Mouse (Mus musculus): ENCODE measurements at regions not wholly inside any gene's neighbourhood (a gene's known extent, or its start where the extent isn't known, plus 50 kb on each side); places are given as distances from the start of the nearest gene placed in this dataset.

DNA sequence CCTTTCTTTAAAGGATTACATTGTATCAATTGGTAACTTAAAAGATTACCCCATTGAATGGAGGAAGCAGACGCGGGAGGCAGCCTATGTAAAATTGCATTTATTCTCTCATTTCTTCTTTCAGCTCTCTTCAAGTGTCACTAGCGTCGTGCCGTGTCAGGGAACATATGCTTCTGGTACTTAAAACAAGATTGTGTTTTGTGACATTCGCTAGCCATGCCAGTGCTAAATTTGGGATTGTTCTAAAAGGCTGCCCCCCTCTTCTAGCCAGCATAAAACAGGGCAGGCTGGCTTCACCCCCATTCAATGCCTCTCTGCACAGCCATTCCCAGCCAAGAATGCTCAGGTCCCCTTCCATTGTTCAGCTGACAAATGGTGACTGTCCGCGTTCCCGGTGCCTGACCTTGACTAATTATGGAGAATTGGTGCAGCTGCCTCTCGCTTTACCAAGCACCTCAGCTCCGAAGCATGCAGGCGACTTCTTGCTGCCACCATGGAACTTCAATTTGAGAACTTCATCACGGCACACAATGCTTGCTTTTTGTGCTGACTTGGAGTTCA is 316.8 kb upstream of the Adamts16 start:
- DNase-seq (ENCODE audit: extremely low spot score in 1 of 2, low spot score in 1 of 2), result no peak

DNA sequence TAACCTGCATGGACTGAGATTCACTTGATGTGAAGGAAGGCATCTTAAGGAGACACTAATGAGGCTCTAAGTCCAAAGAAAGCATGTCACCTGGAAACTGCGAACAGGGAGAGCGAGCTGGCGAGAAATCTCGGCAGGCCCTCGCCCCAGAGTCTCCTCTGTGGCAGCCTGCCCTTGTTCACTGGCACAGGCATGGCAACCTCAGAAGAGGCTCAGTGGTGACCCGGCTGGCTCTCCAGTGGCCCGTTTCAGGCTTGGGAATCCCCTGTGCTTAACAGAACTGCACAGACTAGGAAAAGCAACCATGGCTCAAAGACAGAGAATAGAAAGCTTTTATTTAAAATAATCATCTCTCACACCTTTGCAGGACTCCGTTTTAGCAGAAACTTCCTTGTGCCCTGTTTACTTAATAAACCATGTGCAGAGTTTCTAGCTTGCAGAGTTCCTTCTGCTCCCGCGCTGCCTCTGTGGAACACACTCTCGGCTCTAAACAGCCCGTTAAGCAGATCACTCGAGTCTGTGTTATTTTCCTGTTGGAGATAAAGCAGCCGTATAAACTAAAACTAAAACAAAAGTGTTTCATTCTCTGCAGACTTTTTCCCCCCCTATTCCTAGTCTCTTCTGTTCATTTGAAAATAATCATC is 316.2 kb upstream of the Adamts16 start:
- no peak for DNase-seq (ENCODE audit: extremely low spot score in 1 of 2, low spot score in 1 of 2)

DNA sequence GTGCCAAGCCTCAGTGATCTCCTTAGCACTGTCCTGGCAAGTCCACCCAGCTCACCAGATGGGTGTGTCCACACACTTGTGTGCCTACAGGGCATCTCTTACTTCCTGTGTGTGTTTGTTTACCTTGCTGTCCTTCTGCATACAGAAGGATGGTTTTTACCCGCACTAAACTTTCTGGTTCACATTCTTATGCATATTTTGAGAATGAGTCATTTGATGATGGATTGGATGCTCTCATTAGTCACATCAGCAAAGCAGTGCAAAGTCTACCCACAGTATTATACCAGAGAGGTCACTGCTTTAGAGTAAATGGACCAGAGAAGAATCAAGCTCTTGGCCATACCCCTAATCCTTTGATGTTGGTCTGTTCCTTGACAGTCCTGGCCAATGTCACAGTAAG is 308.5 kb upstream of the Adamts16 start:
- no peak for DNase-seq (ENCODE audit: extremely low spot score in 1 of 2, low spot score in 1 of 2)

DNA sequence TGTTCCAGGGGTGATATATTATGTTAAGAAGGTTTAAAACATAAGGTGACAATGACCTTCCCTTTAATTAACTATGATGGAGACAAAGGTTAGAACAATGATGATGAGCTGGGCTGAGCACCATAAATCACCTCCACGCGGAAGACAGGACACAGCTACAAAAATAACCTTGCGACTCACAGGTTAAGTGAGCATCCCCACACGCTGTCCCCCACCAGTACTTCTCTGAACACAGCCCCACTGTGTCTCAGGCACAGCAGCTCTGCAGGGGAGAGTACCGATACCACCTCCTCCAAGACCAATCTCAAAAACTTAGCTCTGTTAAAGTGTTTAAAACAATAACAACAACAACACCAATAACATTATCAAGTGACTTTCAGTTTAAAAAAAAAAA is 307.7 kb upstream of the Adamts16 start:
- DNase-seq (ENCODE audit: extremely low spot score in 1 of 2, low spot score in 1 of 2), result no peak

DNA sequence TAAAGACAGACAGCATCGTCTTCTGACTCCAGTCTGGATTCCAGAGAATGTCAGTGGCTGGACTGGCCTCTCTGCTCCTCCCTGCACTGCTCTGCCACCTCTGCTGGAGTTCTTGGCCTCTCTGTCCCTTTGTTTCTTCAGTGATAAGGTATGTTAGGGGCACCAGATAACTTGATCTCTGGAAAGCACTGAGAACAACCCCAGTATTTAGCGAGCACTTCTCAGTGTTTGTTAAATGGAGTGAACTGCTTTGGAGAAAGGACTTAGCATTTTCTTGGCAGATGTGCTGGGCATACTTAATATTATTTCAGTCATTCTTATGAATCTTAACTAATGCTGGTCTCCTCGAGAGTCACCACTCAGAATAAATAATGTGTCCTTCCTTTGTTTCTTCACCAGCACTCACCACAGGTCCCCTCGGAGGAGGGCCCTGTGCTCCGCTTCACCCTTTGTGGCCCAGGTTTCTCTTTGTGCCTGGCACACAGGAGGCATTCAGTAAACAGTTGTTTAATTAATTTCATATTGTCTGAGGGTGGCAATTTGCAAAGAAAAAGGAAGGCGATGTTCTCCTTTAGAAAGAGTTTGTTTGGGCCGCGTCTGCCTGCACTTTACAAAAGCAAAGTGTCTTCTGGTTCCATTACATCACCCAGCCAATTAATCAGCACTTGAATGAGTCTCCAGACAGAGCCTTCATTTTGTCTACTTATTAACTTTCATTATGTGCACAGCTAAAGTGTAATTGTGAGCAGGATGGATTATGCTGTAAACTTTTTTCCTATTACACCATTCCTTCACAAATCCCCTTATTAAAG is 307.1 kb upstream of the Adamts16 start:
- DNase-seq (ENCODE audit: extremely low spot score in 1 of 2, low spot score in 1 of 2), result no peak

DNA sequence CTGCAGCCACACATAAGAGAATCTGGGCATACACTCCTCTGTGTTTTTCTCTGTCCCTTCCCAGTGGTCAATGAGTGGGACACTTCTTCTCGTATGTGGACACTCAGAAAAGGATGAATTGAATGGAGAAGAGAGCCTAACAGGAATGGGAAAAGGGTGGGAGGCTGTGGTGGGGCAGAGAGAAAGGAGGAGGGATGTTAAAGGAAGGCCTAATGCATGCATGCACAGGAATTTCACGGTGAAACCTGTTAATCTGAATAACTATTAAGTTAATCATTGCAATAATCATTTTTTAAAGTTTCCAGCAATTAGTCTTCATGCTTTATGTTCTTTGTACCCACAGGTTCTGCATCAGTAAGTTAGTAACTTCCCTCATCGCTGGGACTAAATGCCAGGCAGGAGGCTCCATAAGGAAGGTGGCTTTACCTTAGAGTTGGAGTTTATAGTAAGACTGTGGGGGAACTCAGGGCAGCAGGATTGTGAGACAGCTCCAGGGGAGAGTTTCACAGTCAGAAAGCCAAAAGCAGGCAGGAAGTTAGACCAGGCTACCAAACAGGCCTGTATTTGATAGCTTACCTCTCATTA is 305.3 kb upstream of the Adamts16 start:
- DNase-seq (ENCODE audit: extremely low spot score in 1 of 2, low spot score in 1 of 2), result no peak

DNA sequence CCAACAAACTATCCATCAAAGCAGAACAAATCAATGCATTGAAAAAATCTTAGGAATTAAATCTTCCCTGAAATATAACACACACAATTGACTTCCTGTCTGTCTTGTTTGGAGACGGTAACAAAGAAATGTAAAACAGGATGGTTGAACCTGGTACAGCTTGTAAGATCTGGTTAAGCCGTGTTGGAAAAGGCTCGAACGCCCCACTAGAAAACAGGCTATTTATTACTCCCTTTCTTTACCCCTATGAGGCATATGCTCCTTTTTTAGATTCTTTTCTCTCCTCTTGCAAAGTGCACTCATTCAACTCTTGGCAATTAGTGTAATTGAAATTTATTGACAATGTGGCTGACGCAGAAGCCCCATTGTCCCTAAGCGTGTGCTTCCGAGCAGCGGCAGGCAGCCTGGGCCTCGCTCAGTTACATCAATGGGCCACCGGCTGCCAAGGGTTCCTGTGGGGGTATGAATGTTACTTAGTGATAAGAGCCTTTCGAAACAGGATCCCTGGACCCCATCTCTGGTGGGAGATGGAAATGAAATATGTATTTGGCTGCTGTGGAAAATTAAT is 297.2 kb upstream of the Adamts16 start:
- DNase-seq (ENCODE audit: extremely low spot score in 1 of 2, low spot score in 1 of 2), result no peak

DNA sequence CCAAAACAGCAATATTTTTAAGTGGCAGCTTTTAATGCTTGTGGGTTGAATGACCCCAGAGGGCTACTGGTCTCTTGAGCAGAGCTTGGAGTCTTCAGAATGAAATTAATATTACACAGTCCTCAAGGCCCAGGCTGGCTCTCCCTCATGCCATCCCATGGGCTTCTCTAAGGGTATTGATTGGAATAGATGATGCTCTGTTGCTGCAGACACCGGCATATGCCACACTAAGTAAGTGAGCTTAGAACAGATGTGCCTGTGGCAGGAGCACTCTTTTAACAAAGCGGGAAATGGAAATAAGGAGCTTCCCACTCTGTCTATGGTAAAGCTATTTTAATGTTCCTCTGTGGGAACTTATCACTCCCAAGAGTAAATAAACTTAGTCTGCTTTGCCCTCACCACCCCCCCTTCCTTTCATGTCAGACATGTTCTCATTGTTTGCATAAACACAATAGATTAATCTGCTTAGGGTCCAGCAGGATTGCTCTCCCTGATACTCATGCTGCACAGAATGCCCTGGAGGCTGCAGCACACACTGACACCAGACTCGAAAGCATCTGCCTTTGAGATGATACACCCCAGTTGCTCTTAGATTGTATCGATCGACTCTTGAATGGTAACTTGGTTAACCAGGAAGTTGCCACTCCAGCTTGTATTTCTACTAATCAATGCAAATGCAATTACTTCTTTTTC is 294.5 kb upstream of the Adamts16 start:
- no peak for DNase-seq (ENCODE audit: extremely low spot score in 1 of 2, low spot score in 1 of 2)

DNA sequence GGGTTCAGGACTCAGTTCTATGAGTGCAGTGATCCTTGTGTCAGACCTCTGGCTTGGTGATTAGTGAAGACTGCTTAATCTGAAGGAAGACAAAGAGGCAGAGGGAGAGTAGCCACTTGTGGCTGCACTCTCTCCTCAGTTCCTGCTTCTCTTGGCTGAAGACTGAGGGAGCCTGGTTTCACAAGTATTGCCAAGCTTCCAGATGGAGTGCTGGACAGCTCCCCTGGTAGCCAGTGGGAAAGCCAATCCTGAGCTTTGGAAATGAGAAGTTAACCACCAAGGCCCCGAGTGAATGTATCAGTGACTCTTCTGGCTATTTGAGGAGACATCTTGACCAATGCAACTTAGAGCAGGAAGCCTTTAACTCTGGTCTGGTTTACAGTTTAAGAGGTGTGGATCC is 279.9 kb upstream of the Adamts16 start:
- DNase-seq (ENCODE audit: extremely low spot score in 1 of 2, low spot score in 1 of 2), result no peak

DNA sequence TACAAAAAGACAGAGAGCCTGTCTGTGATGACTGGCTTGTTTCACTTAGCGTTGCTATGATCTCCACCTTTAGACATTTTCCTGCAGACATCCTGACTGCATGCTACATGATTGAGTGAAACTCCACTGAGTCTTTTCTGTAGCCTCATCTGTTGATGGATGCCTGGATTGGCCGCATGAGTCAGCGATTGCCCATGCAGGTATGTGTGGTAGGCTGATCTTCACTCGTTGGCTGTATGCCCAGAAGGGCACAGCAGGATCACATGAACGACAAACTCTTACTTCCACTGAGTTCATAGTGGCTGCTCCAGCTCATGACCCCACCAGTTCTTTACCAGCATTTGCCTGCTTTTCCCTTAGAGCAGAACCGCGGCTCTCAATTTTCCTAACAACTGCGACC is 266.6 kb upstream of the Adamts16 start:
- no peak for DNase-seq (ENCODE audit: extremely low spot score in 1 of 2, low spot score in 1 of 2)

DNA sequence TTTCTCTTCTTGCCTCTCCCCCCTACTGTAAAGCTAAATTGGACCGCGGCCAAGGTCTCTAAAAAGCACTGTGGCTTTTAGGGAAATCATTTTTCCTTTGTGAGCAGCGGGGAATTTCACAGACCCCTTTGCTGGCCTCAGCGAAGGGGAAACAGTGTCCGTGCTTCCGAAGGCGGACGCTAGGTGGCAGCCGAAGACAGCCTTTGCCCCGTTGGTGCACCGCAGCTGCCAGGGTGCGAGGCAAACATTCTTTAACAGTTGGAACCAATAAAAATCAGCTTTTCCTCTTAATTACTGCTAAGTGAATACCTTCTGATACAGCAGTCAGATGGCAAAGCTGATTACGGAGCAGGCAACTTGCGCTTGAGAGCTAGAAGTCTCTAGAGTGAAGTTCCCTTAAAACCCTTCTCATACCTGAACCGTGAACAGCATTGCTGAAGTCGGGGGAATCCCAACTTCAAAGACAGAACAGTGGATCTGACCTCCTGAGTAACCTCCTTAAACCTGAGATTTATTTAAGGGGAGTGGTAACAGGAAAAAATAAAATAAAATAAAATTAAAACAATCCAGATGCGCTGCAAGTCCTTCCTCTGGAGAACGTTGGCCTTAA is 263.7 kb upstream of the Adamts16 start:
- peak; percentile 73 to 94 for DNase-seq (ENCODE audit: extremely low spot score in 1 of 2, low spot score in 1 of 2)

DNA sequence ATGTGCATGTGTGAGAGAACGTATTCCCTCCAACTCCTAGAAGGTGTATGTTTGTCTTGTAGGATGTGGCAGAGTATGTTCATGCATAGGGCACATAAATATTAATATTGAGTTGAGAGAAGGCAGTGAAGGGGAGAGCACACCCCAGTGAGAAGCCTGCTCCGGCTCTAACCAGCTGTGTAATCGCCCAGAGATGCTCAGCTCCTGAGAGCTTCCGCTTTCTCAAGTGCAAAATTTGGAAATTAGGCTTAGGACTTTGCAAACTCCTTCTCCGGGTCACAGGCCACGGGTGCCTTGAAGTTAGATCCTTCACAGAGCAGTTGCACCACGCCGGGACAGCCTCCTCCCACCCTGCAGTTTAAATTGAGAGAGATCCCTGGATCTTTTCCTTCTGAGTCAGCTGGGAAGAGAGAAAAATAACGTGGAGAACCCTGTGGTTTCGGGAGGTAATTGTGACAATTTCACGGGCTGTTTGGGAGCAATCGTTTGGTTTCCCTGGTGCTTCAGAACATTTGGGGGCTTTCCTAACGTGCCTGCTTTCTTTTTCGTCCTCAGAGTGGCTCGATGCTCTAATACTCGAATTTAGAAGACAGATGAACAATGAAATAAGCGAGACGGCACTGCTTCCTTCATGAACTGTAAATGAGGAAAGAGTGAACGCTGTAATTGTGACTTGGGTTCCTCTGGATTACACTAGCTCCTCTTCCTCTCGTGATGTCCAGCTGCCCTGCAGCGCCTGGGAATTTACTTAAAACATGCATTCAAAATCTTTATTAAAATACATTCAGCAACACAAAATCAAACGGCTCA is 263.0 kb upstream of the Adamts16 start:
- DNase-seq (ENCODE audit: extremely low spot score in 1 of 2, low spot score in 1 of 2), result no peak

DNA sequence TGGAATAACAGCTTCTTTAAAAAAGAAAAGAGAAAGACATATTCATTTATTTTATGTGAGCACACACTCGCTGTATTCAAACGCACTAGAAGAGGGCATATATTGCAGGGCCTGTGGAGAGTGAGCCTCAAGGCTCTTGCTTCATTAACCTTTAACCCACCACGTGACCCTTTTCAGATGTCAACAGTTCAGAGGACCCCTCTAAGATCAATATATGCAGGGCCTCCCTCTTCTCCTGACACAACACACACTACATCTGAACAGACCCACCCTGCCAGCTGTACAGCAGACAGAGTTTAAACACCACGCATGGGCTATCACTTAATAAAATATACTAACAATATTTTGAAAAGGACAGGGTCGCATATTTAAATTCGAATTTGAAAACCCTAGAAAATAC is 242.7 kb upstream of the Adamts16 start:
- no peak for DNase-seq (ENCODE audit: extremely low spot score in 1 of 2, low spot score in 1 of 2)

DNA sequence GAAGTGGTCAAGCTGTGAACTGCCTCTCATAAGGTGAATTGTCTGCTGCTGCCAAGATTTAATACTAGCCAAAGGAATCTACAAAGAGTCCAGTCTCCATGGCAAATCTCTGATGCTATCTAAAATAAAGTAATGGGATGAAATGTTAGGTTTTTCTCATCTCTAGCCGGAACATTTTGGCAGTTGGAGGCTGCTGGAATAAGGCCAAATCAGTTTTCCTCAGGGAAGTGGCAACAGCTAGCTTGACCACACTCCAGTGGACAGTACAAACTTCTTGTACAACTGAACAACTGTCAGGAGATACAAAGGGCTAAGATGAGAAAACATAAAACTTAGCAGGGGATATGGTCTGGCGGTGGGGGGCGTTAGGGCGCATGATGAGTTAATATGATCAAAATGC is 234.3 kb upstream of the Adamts16 start:
- no peak for DNase-seq (ENCODE audit: extremely low spot score in 1 of 2, low spot score in 1 of 2)

DNA sequence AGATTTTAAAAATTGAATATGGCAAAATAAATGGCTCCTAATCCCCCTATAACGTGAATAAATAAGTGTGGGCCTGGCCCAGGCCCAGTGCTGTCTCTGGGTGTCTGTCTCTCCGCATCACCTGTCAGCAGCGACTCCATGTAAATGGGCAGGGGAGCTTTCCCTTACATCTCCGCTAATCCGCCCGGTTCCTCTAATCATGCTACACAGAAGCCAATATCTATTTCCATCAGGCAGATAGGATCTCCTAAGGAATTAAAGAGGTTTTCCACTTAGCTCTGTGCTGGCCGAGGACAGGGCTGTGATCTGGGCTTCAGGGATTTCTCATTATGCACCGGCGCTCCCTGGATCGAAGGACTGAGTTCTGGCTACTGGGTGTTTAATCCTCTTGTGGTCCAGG is 232.4 kb upstream of the Adamts16 start:
- no peak for DNase-seq (ENCODE audit: extremely low spot score in 1 of 2, low spot score in 1 of 2)

DNA sequence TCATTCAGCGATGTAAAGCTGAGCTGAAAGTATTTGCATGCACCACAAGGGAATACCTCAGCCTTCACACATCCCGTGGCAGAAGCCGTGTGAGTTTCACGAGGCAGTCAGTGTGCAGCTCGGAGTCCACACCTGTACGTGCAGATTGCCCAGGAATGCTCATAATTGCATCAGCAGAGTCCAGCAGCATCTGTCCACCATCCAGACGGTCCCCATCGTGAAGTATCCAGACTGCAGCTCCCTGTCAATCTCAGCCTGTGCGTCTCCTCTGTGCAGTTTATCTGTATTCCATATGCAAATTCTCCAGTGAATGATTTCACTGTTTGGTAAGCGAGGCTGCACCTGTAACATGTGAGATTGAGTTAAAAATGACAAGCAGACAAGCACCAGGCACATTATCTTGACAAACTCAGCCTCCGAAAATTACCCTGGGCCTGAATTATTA is 227.2 kb upstream of the Adamts16 start:
- DNase-seq (ENCODE audit: extremely low spot score in 1 of 2, low spot score in 1 of 2), result no peak

DNA sequence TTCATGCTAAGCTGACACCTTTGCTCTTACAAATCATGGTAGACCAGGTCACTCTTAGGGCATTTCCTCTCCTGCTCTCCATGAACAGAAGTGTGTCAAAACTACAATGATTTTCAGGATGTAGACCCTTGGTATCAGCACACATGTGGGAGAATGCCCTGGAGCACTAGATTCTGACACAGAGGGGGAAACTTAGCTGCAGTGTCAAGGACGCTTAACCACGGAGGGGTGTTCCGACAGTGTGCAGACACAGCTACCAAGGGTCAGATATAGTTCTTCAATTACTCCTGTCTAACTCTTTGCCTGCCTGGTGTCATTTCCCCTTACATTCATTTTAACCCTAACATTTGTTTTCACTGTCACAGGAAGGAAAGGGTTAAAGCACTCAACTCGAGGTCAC is 226.4 kb upstream of the Adamts16 start:
- DNase-seq (ENCODE audit: extremely low spot score in 1 of 2, low spot score in 1 of 2), result no peak

DNA sequence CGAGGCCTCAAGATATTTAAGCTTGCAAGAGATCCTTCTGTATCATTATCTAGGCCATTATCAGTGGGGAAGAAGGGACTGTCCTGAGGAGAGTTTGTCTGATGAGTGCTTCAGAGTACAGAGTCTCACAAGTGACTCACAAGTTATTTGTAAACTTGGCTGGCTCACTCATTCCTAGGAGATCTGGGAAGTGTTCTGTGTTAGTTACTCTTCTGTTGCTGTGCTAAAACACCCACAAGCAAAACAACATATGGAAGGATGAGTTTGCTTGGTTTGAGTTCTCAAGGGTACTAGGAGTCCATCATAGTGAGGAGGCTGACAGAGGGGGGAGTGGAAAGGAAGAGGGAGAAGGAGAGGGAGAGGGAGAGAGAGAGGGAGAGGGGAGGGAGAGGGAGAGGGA is 224.0 kb upstream of the Adamts16 start:
- DNase-seq (ENCODE audit: extremely low spot score in 1 of 2, low spot score in 1 of 2), result no peak

DNA sequence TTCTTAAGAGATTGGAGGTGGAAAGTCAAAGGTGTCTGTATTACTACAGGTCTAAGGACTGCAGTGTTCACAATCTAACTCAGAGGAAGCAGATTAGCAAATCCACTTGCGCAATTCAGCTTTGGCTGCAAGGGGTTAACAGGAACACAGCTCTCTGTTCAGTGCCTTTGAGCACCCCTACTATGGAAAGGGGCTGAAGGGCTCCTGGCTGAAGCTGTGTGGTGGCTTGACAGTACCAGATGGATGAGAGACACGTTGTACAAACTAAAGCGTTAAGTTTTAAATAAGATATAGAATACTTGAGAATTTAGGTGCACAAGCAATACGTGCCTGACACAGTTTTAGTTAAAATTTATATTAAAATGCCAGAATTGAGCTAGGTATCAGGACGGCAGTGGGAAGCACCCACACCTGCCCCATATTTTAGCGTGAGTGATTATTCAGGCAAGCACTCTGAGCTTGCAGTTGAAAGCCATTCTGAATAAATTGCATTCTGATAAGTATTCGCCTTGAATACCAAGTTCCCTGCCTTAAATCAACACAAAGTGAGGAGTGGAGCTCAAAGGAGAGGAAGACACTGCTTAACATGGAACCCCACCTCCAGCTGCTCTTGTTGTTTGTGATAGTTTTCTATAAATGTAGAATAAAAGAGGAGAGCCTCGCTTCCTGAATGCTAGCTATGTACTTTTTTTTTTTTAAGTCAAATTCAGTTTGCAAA is 223.1 kb upstream of the Adamts16 start:
- DNase-seq (ENCODE audit: extremely low spot score in 1 of 2, low spot score in 1 of 2), result no peak
